In the genomic region with DNA sequence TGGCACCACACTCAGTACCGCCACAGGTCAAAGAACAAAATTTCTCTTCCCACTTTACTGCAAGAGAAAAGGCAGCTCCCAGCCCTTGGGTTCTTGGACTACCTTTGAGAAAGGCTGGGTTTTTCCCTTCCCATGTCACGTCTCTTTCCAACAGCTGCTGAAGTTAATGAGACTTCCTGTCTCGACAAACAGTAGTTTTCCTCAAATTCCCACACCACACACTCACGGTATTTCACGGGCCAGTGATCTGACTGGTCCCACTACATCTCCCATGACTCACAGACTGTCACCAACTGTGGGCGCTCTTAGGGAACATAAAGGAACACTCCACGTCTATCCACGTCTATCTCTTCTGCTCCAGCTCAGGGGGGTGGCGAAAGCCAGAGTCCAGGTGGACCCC, we compare ENCODE assay signal across 1 mouse cellular context.
TF ChIP-seq lines count a peak whose summit lies in the region.

No protein-coding gene starts in this region.

TF ChIP-seq in myocyte, 11 proteins besides CTCF, POLR2A, EP300 and RAD21 (continued from another document):
- TF ChIP-seq USF1 (IDR thresholded peaks at IDR 0.05; ENCODE audit: low read depth) (no peak), REST (IDR thresholded peaks at IDR 0.05; ENCODE audit: insufficient read depth, insufficient read length) (no peak), POLR2AphosphoS2 (IDR thresholded peaks at IDR 0.05; ENCODE audit: insufficient read length, low read depth) (no peak), MAX (IDR thresholded peaks at IDR 0.05; ENCODE audit: low read depth) (no peak), E2F4 (IDR thresholded peaks at IDR 0.05; ENCODE audit: insufficient read depth) (no peak)
